Mouse (Mus musculus) spleen, adult 10 weeks (tissue): ENCODE results near the gene Il20. TPM values are rescaled to one million over a fixed set of nuclear protein-coding genes. Genes with fewer than 3 reads are reported as not detected.

Experiments used
- polyA plus RNA-seq: library from polyadenylated mRNA; stranded (reverse); fragments of 350-450 nt; fragmentation: Illumina TruSeq; extraction: RNeasy Lipid Tissue Mini Kit (QIAGEN cat#74804); gene quantifications from one replicate; pipeline ENCODE4 v1.2.3, GENCODE M21; 2015; ENCODE audit warnings: low replicate concordance; ENCODE audit not compliant: insufficient read depth

Il20 gene
- polyA plus RNA-seq: not detected

DNA sequence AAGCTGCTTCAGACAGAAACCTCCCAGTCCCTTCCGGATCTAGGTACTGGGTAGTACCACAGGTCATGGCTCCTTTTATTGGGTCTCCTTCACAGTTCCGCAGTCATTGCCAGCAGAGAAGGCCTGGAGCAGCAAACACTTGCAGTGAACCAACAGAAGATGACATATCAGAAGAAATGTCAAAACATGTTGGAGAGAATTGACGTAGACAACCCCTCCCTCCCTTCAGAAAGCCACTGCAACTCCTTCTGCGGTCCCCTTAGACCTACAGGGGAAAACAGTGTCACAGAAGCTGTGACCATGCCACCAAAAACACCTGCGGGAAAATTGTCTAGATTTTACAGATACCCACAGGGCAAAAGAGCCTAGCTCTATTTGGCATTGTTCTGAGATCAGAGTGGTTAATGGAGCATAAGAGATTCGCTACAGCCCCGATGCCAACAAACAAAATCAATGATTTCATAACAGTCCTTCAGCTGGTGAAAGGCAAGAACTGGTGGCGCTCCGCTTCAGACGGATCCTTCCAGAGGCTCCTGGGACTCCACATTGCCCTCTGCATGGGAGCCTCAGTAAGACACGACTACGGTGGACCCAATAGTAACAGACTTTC is at the start of gene Il20:
Gene Il20 (minus strand): TSS at position 51 of the 610 bp plus-strand sequence.

DNA sequence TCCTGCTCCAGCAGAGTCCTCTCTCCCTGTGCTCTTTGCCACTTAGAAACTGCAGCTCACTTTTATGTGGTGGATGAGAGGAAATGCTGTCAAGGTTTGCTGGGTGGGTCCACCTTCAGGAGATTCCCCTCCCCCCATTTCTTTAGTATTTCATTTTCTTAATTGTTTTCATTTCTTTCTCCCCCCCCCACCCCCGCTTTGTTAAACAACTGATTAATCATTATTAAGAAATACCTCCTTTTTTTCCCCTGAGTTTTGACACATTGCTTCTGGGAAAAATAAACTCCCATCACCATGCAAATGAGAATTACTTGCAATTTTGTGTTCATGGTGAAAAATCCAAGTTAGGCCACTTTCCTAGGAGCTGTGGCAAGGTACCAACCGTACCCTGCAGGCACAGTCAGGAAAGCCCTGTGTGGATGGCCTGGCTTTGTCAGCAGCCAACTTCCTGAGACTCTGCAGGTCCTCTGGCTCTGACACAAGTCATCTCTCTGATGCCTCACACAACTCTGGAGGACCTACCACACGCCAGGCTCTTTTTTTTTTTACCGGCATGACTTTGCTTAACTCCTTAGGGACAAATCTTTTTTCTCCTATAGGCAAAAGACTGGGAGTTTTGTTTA is 28.9 kb upstream of the Il20 start, which contains the start of gene Il19:
Gene Il19 (minus strand): TSS at position 51 of the 623 bp plus-strand sequence.

DNA sequence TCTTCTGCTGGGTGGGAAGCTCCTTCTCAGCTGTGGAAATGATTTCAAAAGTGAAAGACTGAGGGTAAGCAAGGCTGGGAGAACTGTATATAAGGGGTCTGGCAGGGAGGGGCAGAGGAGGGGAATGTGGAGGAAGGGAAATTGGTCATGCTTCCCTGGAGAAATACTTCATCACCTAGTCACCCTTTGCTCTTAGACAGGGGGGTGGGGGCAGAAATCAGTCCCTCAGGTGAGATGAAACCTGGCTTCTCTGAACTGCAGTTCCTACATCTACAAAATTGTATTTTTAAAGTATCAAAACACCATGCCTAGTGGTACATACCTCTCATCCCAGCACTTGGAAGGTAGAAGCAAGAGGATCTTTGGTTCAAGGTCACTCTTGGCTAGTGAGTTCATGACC is 23.9 kb downstream of the Il20 start, which contains the start of gene Il24:
Gene Il24 (minus strand): TSS at position 101 of the 400 bp plus-strand sequence.

DNA sequence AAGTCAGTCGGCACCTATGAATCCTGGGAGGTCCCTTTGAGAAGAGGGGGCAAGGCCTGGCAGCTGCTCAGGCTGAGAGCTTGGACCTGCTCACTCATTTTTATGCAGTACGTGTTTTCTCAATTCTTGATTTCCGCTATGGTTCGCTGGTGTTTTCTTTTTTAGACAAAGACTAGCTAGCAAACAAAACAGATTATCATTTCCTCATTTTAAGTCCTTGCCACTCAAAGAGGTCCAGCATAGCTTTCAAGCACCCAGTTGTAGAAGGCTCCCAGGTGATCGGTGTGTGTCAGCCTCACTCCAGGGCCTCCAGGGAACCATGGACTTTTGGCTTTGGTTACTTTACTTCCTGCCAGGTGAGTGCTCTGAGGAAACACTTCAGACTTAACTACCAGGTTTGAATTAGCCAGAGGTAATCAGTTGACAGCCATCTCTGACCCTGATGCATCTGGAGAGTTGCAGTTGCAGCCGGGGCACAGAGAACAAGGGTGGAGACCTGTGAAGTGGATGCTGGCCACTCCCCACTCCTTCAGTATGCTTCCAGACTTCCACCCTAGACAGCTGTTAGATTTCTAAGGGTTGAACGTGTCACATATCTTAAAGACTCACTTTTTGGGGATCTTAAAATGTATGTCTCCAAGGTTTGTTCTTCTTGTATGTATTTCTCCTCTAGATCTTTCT is 45.6 kb downstream of the Il20 start, which contains the start of gene Fcmr:
Gene Fcmr (plus strand): TSS at position 129 of the 681 bp plus-strand sequence.

Other genes with a start within 250 kb of the Il20 start
- not detected for gene C4bp, start 249.8 kb downstream of the Il20 start, polyA plus RNA-seq
- 0.28 TPM for gene Gm29427, start 195.7 kb downstream of the Il20 start, polyA plus RNA-seq
- gene Yod1, start 194.1 kb downstream of the Il20 start, polyA plus RNA-seq: 14.2 TPM
- gene Pfkfb2, start 182.2 kb downstream of the Il20 start, polyA plus RNA-seq: 23.9 TPM
- 0.59 TPM for gene AA986860, start 179.5 kb downstream of the Il20 start, polyA plus RNA-seq
- gene Fcamr, start 110.5 kb downstream of the Il20 start, polyA plus RNA-seq: 3.6 TPM
- 1.0 TPM for gene Pigr, start 84.8 kb downstream of the Il20 start, polyA plus RNA-seq
- gene Fcmr, start 45.8 kb downstream of the Il20 start, polyA plus RNA-seq: 489 TPM
- gene Il24, start 24.0 kb downstream of the Il20 start, polyA plus RNA-seq: not detected
- gene Il19, start 28.7 kb upstream of the Il20 start, polyA plus RNA-seq: not detected
- gene Il10, start 108.4 kb upstream of the Il20 start, polyA plus RNA-seq: 1.2 TPM
- 76.0 TPM for gene Mapkapk2, start 186.4 kb upstream of the Il20 start, polyA plus RNA-seq
- gene Dyrk3, start 226.9 kb upstream of the Il20 start, polyA plus RNA-seq: 4.5 TPM
- gene Eif2d, start 241.7 kb upstream of the Il20 start, polyA plus RNA-seq: 26.0 TPM